Mouse (Mus musculus) thymus, adult 2 months (tissue): ENCODE results near the gene Vegfa.

ENCODE experiments used
- CTCF ChIP-seq: fragments of 200-500 bp; IDR thresholded peaks from 2 replicates; pipeline ENCODE4 v1.5.1; 2012; ENCODE audit warnings: mild to moderate bottlenecking, control low read depth, low read length, moderate library complexity, borderline replicate concordance; ENCODE audit not compliant: control insufficient read depth, poor library complexity, insufficient read depth; ENCODE audit errors: extremely low read depth
- POLR2A ChIP-seq: fragments of 200-500 bp; IDR thresholded peaks from 2 replicates; pipeline ENCODE4 v1.6.1; 2012; ENCODE audit warnings: mild to moderate bottlenecking, low read length, control low read depth, moderate library complexity; ENCODE audit not compliant: control insufficient read depth, poor library complexity, insufficient read depth; ENCODE audit errors: extremely low read depth

GRCm38 (mm10) chr17:46020579-46020978 lies 11.6 kb downstream of the Vegfa start:
- TF ChIP-seq POLR2A (no peak), CTCF (no peak)
